Mouse (Mus musculus): ENCODE measurements at regions not wholly inside any gene's neighbourhood (a gene's known extent, or its start where the extent isn't known, plus 50 kb on each side); places are given as distances from the start of the nearest gene placed in this dataset.

DNA sequence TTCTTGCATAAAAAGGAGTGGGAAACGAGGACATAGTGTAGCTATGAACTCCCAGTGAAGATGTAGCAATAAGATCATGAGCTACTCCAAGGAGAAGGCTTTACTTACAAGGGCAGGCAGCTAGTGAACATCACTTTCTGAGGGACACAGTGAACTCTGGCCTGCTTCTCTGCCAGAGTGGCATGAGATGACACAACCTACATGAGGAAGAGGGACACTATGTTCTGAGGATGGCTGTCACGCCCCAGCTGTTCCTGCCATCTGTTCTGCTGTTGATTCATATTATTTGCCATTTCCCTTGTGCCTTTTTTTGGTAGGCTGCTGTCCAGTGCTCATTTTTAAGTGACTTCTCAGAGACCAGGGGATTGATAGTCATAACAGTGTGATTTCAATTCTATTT is 118.2 kb upstream of the 4931417E11Rik start:
- TF ChIP-seq CTCF (IDR thresholded peaks at IDR 0.05; ENCODE audit: low read depth) (no peak), EP300 (IDR thresholded peaks at IDR 0.05; ENCODE audit: low read depth) (no peak)

Data from liver, embryonic 14.5 days (tissue).